ENCODE assay signal across 9 mouse cellular contexts in genomic region chr8:94678582-94678981, GRCm38 (mm10). TPM values are rescaled to one million over a fixed set of nuclear protein-coding genes. Genes with fewer than 3 reads are reported as not detected.
DNase-seq lines count a peak whose midpoint lies in the region; ATAC-seq lines count a peak whose summit lies in the region.
"Had no signal": no experiment of that assay in that cellular context is flagged by ENCODE, and none has a peak within 500 bp of the region (broad histone marks: within the 10 kb centered on the region; RNA-seq: fewer than 3 reads in every experiment).

No protein-coding gene starts in this region.

- H3K4me1 ChIP-seq in kidney, embryonic 16.5 days (ENCODE audit: insufficient read depth, low read length) = no peaks in the 10 kb centered on the region
- peaks cover 11% of the 10 kb centered on the region; the same call in 1 of the 2 replicates for H3K4me1 ChIP-seq in neural tube, embryonic 13.5 days (replicated peaks)

- H3K27me3 ChIP-seq in kidney, embryonic 16.5 days (ENCODE audit: insufficient read depth, low read length) = no peaks in the 10 kb centered on the region
- no peaks in the 10 kb centered on the region for H3K27me3 ChIP-seq in neural tube, embryonic 13.5 days

- H3K4me3 ChIP-seq in kidney, embryonic 16.5 days (ENCODE audit: low read length) = no peak overlapping the region
- no peak overlapping the region for H3K4me3 ChIP-seq in neural tube, embryonic 13.5 days
- H3K4me3 ChIP-seq: megakaryocyte, embryonic 14.5 days had no signal

- H3K9me3 ChIP-seq in kidney, embryonic 16.5 days (ENCODE audit: low read length) = peaks cover 4% of the 10 kb centered on the region; the same call in 1 of the 2 replicates
- H3K9me3 ChIP-seq in neural tube, embryonic 13.5 days = no peaks in the 10 kb centered on the region

- H3K9ac ChIP-seq in kidney, embryonic 16.5 days (replicated peaks; ENCODE audit: low read length) = no peak overlapping the region
- H3K9ac ChIP-seq in neural tube, embryonic 13.5 days = no peak overlapping the region

- H3K36me3 ChIP-seq in kidney, embryonic 16.5 days (ENCODE audit: insufficient read depth, low read length) = peaks cover 8% of the 10 kb centered on the region; the same call in 1 of the 2 replicates
- H3K36me3 ChIP-seq in neural tube, embryonic 13.5 days = peaks cover 19% of the 10 kb centered on the region

- no peak for ATAC-seq in kidney, embryonic 16.5 days (ENCODE audit: low FRiP score, low TSS enrichment)
- ATAC-seq in neural tube, embryonic 13.5 days (ENCODE audit: low read depth) = no peak

- no peak overlapping the region for H3K4me2 ChIP-seq in kidney, embryonic 16.5 days (replicated peaks; ENCODE audit: low read depth, low read length)
- no peak overlapping the region for H3K4me2 ChIP-seq in neural tube, embryonic 13.5 days

- DNase-seq in kidney, adult 11 months = no peak
- DNase-seq in fibroblast of lung, adult 2 months (ENCODE audit: low read depth) = peak; percentile 70
- peak; percentile 48 for DNase-seq in layer of hippocampus, adult 9-10 months (ENCODE audit: low spot score)
- no peak for DNase-seq in testis, postnatal 10 days (ENCODE audit: low spot score)
- no peak for DNase-seq in spleen, postnatal 36 days (ENCODE audit: low spot score in 2 of 2)
- no peak for DNase-seq in urinary bladder, postnatal 10 days (ENCODE audit: low spot score)

- peak overlapping the region; percentile 62 for H3K27ac ChIP-seq in kidney, embryonic 16.5 days (ENCODE audit: low read length)
- peak overlapping the region; percentile 75 for H3K27ac ChIP-seq in neural tube, embryonic 13.5 days (replicated peaks)

- 35% methylated on average over 9 of the region's 9 CpGs for WGBS in kidney, embryonic 16.5 days
- 48% methylated on average over 9 of the region's 9 CpGs for WGBS in neural tube, embryonic 13.5 days

RNA-seq across cellular contexts. Expression of gene Arl2bp, which starts 12.2 kb away (rescaled TPM):
- 133 and 135 TPM in 2 replicates for polyA plus RNA-seq in kidney, embryonic 16.5 days (2015; fragmentation: Nextera tagmentation; extraction: Ambion mirVana)
- polyA plus RNA-seq in neural tube, embryonic 13.5 days (2015; fragmentation: Nextera tagmentation; extraction: Ambion mirVana) = 219 and 224 TPM in 2 replicates

RNA-seq across cellular contexts. Expression of gene Pllp, which starts 17.5 kb away (rescaled TPM):
- 19.6 and 20.8 TPM in 2 replicates for polyA plus RNA-seq in kidney, embryonic 16.5 days (2015; fragmentation: Nextera tagmentation; extraction: Ambion mirVana)
- polyA plus RNA-seq in neural tube, embryonic 13.5 days (2015; fragmentation: Nextera tagmentation; extraction: Ambion mirVana) = 1.0 and 2.1 TPM in 2 replicates

Comparison
In these comparisons a context has a peak if more than half of its experiments do, and no peak if none do; other contexts are left out.
1. DNase-seq: peak in fibroblast of lung, adult 2 months (single experiment) and layer of hippocampus, adult 9-10 months (single experiment); none in kidney, adult 11 months (single experiment), testis, postnatal 10 days (single experiment), spleen, postnatal 36 days (0 of 2) and urinary bladder, postnatal 10 days (single experiment).